Mouse (Mus musculus) liver, postnatal 0 days (tissue): ENCODE data around the gene Pithd1.

Source experiments
- CTCF ChIP-seq: sonication (generic); IDR thresholded peaks from 2 replicates; pipeline ENCODE4 v1.5.1; 2016; ENCODE audit warnings: antibody characterized with exemption, low read depth
- EP300 ChIP-seq: IDR thresholded peaks from 2 replicates; pipeline ENCODE4 v1.6.1; 2016; ENCODE audit warnings: antibody characterized with exemption, low read depth, mild to moderate bottlenecking

GRCm38 (mm10) chr4:135926861-135927260 is 60.2 kb downstream of the Pithd1 start:
- no peak for TF ChIP-seq CTCF
- TF ChIP-seq EP300: no peak
